Comparison of ENCODE assay signal across 15 mouse cellular contexts in the genomic region with DNA sequence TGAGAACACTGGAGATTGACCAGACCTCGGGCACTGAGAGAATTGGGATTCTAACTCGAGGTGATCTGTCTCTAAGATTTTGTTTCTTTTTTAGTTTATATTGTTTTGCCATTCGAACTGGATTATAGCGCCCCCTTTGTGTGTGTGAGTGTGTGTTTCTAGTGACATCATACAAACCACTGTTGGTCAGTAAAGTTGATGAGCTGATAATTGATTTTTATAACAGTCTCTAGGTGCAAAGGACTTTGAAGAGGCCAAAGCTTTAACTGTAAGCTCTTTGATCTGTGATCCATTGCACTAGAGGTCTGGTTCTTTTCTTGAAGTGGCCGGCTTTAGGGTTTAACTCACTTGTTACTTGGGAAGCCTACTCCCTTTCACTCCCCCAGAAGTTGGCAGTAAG. TPM values are rescaled to one million over a fixed set of nuclear protein-coding genes. Genes with fewer than 3 reads are reported as not detected.
DNase-seq lines count a peak whose midpoint lies in the region; ATAC-seq and TF ChIP-seq lines count a peak whose summit lies in the region.
"Had no signal": no experiment of that assay in that cellular context is flagged by ENCODE, and none has a peak within 500 bp of the region (broad histone marks: within the 10 kb centered on the region; RNA-seq: fewer than 3 reads in every experiment).

No protein-coding gene starts in this region.

- no peak for ATAC-seq in lung, embryonic 14.5 days (ENCODE audit: insufficient read depth)
- ATAC-seq in liver, embryonic 13.5 days (ENCODE audit: low read depth) = no peak
- ATAC-seq: lung, postnatal 0 days had no signal

- H3K27ac ChIP-seq in lung, embryonic 14.5 days (ENCODE audit: low read depth) = no peak overlapping the region
- H3K27ac ChIP-seq in liver, embryonic 13.5 days = peak overlapping the region; percentile 100
- H3K27ac ChIP-seq: limb, embryonic 13.5 days; neural tube, embryonic 12.5 days had no signal

- H3K4me2 ChIP-seq in lung, embryonic 14.5 days = no peak overlapping the region
- no peak overlapping the region for H3K4me2 ChIP-seq in liver, embryonic 13.5 days
- H3K4me2 ChIP-seq: limb, embryonic 13.5 days; midbrain, embryonic 13.5 days; neural tube, embryonic 12.5 days had no signal

- no peaks in the 10 kb centered on the region for H3K36me3 ChIP-seq in lung, embryonic 14.5 days (ENCODE audit: insufficient read depth)
- no peaks in the 10 kb centered on the region for H3K36me3 ChIP-seq in liver, embryonic 13.5 days
- H3K36me3 ChIP-seq: limb, embryonic 13.5 days; midbrain, embryonic 13.5 days; neural tube, embryonic 12.5 days had no signal

- no peak overlapping the region for H3K4me3 ChIP-seq in lung, embryonic 14.5 days (ENCODE audit: low read depth, low read length)
- H3K4me3 ChIP-seq in liver, embryonic 13.5 days (replicated peaks) = no peak overlapping the region
- H3K4me3 ChIP-seq: limb, embryonic 13.5 days; midbrain, embryonic 13.5 days; neural tube, embryonic 12.5 days had no signal

- H3K27me3 ChIP-seq in lung, embryonic 14.5 days (ENCODE audit: insufficient read depth, low read length) = no peaks in the 10 kb centered on the region
- no peaks in the 10 kb centered on the region for H3K27me3 ChIP-seq in liver, embryonic 13.5 days
- H3K27me3 ChIP-seq: neural tube, embryonic 12.5 days had no signal

- 38% methylated on average over 5 of the region's 5 CpGs for whole genome bisulfite sequencing in lung, embryonic 14.5 days
- WGBS in liver, embryonic 13.5 days (ENCODE audit: insufficient replicate concordance) = 71% methylated on average over 5 of the region's 5 CpGs

- DNase-seq in heart, adult 11 months = peak; percentile 57
- no peak for DNase-seq in heart, adult 18-20 months
- DNase-seq in lung, embryonic 14.5 days = no peak
- DNase-seq in lung, postnatal 25 days (ENCODE audit: low spot score) = no peak
- no peak for DNase-seq in liver, embryonic 13.5 days
- DNase-seq in testis, postnatal 14 days (ENCODE audit: low spot score) = peak; percentile 42
- no peak for DNase-seq in MN1 (ENCODE audit: low spot score)
- DNase-seq: adrenal gland, adult 2 months; cerebellum, adult 2 months; cerebellum, postnatal 36 days; gastrocnemius, postnatal 14 days had no signal

- peaks cover 11% of the 10 kb centered on the region for H3K4me1 ChIP-seq in lung, embryonic 14.5 days (ENCODE audit: insufficient read depth)
- H3K4me1 ChIP-seq in liver, embryonic 13.5 days (replicated peaks) = peaks cover 91% of the 10 kb centered on the region

- TF ChIP-seq CTCF in lung, embryonic 14.5 days (IDR thresholded peaks at IDR 0.05; ENCODE audit: low read depth) = peak; percentile 8; the same call in 1 of the 2 replicates

- H3K9ac ChIP-seq in lung, embryonic 14.5 days = no peak overlapping the region
- peak overlapping the region; percentile 84 for H3K9ac ChIP-seq in liver, embryonic 13.5 days
- H3K9ac ChIP-seq: limb, embryonic 13.5 days; midbrain, embryonic 13.5 days; neural tube, embryonic 12.5 days had no signal

- H3K9me3 ChIP-seq in lung, embryonic 14.5 days (ENCODE audit: low read depth, low read length) = no peaks in the 10 kb centered on the region
- H3K9me3 ChIP-seq in liver, embryonic 13.5 days (replicated peaks) = no peaks in the 10 kb centered on the region
- H3K9me3 ChIP-seq: limb, embryonic 13.5 days; midbrain, embryonic 13.5 days; neural tube, embryonic 12.5 days had no signal

RNA-seq across cellular contexts. Expression of gene Wdr26, which starts 47.3 kb away (rescaled TPM):
- 10 to 100 TPM; 90.9 to 94.5 TPM for total RNA-seq in heart, adult 18-20 months (2021)
- 43.7 and 47.3 TPM in 2 replicates for polyA plus RNA-seq in lung, embryonic 14.5 days (2014; fragmentation: Nextera tagmentation; extraction: Ambion mirVana)
- polyA plus RNA-seq in liver, embryonic 13.5 days (2015; fragmentation: Nextera tagmentation; extraction: Ambion mirVana) = 55.6 and 62.5 TPM in 2 replicates

Comparison
In these comparisons a context has a peak if more than half of its experiments do, and no peak if none do; other contexts are left out.
1. DNase-seq: peak in heart, adult 11 months (single experiment) and testis, postnatal 14 days (single experiment); none in heart, adult 18-20 months (0 of 2), lung, embryonic 14.5 days (single experiment), lung, postnatal 25 days (single experiment), liver, embryonic 13.5 days (single experiment) and MN1 (single experiment).